Mouse (Mus musculus) stomach, embryonic 14.5 days (tissue): ENCODE data around the gene Retreg1. TPM values are rescaled to one million over a fixed set of nuclear protein-coding genes. Genes with fewer than 3 reads are reported as not detected.

Experiments
- ATAC-seq: fragments of 200-750 bp; cut with Nextera tagmentation; 2 replicates; pipeline ENCODE4 v1.8.0; 2017; ENCODE audit warnings: low read depth, moderate TSS enrichment; ENCODE audit not compliant: insufficient number of reproducible peaks, insufficient read depth, low FRiP score
- H3K27ac ChIP-seq: fragments of 300-500 bp; sonication (generic); 2 replicates; pipeline ENCODE4 v1.5.1; 2014; ENCODE audit warnings: mild to moderate bottlenecking, low read length, moderate library complexity, mixed read lengths
- H3K27me3 ChIP-seq: fragments of 300-500 bp; sonication (generic); 2 replicates; pipeline ENCODE4 v1.6.1; 2014; ENCODE audit warnings: low read length, control low read depth, mixed read lengths; ENCODE audit not compliant: control insufficient read depth, insufficient read depth
- H3K36me3 ChIP-seq: fragments of 300-500 bp; sonication (generic); 2 replicates; pipeline ENCODE4 v1.6.1; 2014; ENCODE audit warnings: mild to moderate bottlenecking, control low read depth, low read length, moderate library complexity, mixed read lengths; ENCODE audit not compliant: control insufficient read depth, insufficient read depth
- H3K4me1 ChIP-seq: fragments of 300-500 bp; sonication (generic); 2 replicates; pipeline ENCODE4 v1.6.1; 2014; ENCODE audit warnings: low read length, control low read depth, mixed read lengths; ENCODE audit not compliant: control insufficient read depth, insufficient read depth
- H3K4me2 ChIP-seq: fragments of 300-500 bp; sonication (generic); replicated peaks from 2 replicates; pipeline ENCODE4 v1.6.1; 2014; ENCODE audit warnings: low read depth, low read length, control low read depth
- H3K4me3 ChIP-seq: fragments of 300-500 bp; sonication (generic); 2 replicates; pipeline ENCODE4 v1.5.1; 2014; ENCODE audit warnings: low read depth, low read length, control low read depth
- H3K9ac ChIP-seq: fragments of 300-500 bp; sonication (generic); replicated peaks from 2 replicates; pipeline ENCODE4 v1.6.1; 2014; ENCODE audit warnings: low read depth, mild to moderate bottlenecking, control low read depth, low read length, moderate library complexity, mixed read lengths
- H3K9me3 ChIP-seq: fragments of 300-500 bp; sonication (generic); 2 replicates; pipeline ENCODE4 v1.6.1; 2016; ENCODE audit warnings: low read depth, low read length, control low read depth; ENCODE audit not compliant: control insufficient read depth
- WGBS: fragments of 180-500 bp; shearing (Covaris S2); extraction: QIAGEN DNeasy Blood & Tissue Kit; methylation state at CpG from one replicate; pipeline ENCODE4 v1.1.7; 2014; 5-methylcytosine and 5-hydroxymethylcytosine counted together
- polyA plus RNA-seq: library from polyadenylated mRNA; unstranded; fragments of >200 nt; fragmentation: Nextera tagmentation; extraction: Ambion mirVana; gene quantifications from 2 replicates; pipeline ENCODE4 v1.2.1, GENCODE M21; 2014

Gene Retreg1
- 15.6 and 16.9 TPM in 2 replicates for polyA plus RNA-seq

GRCm38 (mm10) chr15:25843086-25843991 is at the start of gene Retreg1:
TSS of gene Retreg1 (plus strand) at chr15:25843180.
- Histone ChIP-seq H3K36me3 (no peaks in the 10 kb centered on the region), H3K27ac (no peak within 1 kb of the TSS), H3K4me2 (peak within 1 kb of the TSS; percentile 86), H3K4me3 (peak within 1 kb of the TSS; percentile 68), H3K4me1 (no peaks in the 10 kb centered on the region), H3K9me3 (no peaks in the 10 kb centered on the region), H3K27me3 (peaks cover 4% of the 10 kb centered on the region; the same call in 1 of the 2 replicates), H3K9ac (peak within 1 kb of the TSS; percentile 60; the same call in 1 of the 2 replicates)
- under 1% methylated on average over 63 of the region's 72 CpGs for WGBS
- ATAC-seq = peak; percentile 91

- H3K27me3 ChIP-seq = no peaks in the 10 kb centered on the region
- no peaks in the 10 kb centered on the region for H3K4me1 ChIP-seq
- no peak overlapping the region for H3K9ac ChIP-seq
- H3K27ac ChIP-seq = no peak overlapping the region
- H3K36me3 ChIP-seq = peaks cover 56% of the 10 kb centered on the region
- 87% methylated on average over 8 of the region's 8 CpGs for WGBS
- no peak for ATAC-seq
- no peak overlapping the region for H3K4me3 ChIP-seq
- no peak overlapping the region for H3K4me2 ChIP-seq
- no peaks in the 10 kb centered on the region for H3K9me3 ChIP-seq
Measured at GRCm38 (mm10) chr15:25794123-25794522, 48.9 kb upstream of the Retreg1 start.

DNA sequence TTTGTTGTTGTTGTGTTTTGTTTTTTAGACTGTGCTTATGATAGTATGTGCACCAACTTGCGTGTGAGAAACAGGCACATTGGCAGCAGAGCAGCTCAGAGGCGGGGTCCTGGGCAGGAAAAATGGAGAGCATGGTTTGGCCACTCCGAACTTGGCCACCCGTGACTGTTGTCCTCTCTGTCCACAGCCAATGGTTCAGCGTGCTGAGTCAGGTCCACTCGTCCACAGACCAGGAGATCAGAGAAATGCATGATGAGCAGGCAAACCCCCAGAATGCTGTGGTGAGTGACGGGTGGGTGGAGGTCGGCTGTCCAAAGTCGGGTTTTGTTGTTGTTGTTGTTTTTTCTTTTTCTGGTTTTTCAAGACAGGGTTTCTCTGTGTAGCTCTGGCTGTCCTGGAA is 47.5 kb upstream of the Retreg1 start:
- no peak overlapping the region for H3K27ac ChIP-seq
- H3K27me3 ChIP-seq = no peaks in the 10 kb centered on the region
- peaks cover 49% of the 10 kb centered on the region for H3K36me3 ChIP-seq
- 96% methylated on average over 9 of the region's 9 CpGs for whole genome bisulfite sequencing
- ATAC-seq = no peak
- H3K4me3 ChIP-seq = no peak overlapping the region
- H3K4me2 ChIP-seq = no peak overlapping the region
- no peaks in the 10 kb centered on the region for H3K4me1 ChIP-seq
- no peaks in the 10 kb centered on the region for H3K9me3 ChIP-seq
- no peak overlapping the region for H3K9ac ChIP-seq

DNA sequence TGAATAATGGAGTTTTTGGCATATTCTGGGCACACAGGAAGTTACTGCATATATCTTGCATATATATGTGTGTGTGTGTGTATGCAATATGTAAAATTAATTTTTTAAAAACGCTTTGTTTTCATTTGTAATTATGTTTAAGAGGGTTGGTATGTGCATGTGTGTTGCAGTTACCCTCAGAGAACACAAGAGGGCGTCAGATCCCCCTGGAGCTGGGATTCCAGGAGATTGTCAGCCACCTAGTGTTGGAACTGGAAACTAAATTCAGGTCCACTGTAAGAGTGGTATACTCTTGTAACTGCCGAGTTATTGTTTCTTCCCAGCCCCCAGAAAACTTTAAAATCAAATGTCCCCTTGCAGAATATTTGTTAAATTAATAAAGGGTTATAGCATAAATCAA is 46.6 kb upstream of the Retreg1 start:
- Histone ChIP-seq H3K9ac (no peak overlapping the region), H3K4me2 (no peak overlapping the region), H3K9me3 (no peaks in the 10 kb centered on the region), H3K27ac (no peak overlapping the region), H3K4me1 (no peaks in the 10 kb centered on the region), H3K4me3 (no peak overlapping the region), H3K36me3 (peaks cover 50% of the 10 kb centered on the region), H3K27me3 (no peaks in the 10 kb centered on the region)
- no peak for ATAC-seq
- WGBS = 66% methylated on average over 3 of the region's 3 CpGs

DNA sequence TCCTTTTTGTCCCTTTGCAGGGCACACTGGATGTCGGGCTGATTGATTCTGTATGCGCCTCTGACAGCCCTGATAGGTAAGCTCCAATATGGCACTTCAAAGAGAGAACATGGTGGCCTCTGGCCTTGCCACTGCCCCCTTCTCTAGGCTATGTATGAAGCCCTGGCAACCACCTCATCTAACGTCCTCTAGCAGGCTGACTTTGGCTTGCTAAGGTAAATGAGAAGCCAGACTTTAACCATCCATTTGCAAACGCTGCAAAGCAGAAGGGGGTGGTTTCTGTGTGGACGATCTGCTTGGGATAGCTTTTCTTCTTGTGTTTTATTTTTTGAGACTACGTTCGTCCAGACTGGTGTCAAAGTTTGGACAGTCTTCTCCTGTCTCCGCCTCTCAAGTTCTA is 45.8 kb upstream of the Retreg1 start:
- Histone ChIP-seq H3K4me3 (no peak overlapping the region), H3K27ac (no peak overlapping the region), H3K4me2 (no peak overlapping the region), H3K27me3 (no peaks in the 10 kb centered on the region), H3K4me1 (no peaks in the 10 kb centered on the region), H3K9me3 (no peaks in the 10 kb centered on the region), H3K36me3 (peaks cover 54% of the 10 kb centered on the region), H3K9ac (no peak overlapping the region)
- no peak for ATAC-seq
- WGBS = 78% methylated on average over 8 of the region's 8 CpGs

DNA sequence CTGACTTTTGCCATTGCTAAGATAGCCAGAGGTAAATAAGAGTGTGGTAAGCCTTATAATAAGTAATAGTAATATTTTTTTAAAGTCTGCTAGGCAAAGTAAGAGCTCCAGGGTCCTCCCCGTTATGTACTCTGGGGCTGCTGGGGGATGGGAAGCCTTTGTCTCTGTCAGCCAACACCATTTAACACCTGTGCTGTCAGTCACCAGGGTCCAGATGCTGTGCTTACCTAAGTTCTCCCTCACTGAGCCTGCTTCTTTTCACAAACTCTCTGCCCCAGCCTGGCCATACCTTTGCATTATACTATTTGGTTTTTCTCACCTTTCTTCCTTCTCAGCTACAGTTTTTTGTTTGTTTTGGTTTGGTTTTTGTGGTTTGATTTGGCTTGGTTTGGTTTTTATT is 45.1 kb upstream of the Retreg1 start:
- Histone ChIP-seq H3K4me1 (no peaks in the 10 kb centered on the region), H3K9ac (no peak overlapping the region), H3K36me3 (peaks cover 56% of the 10 kb centered on the region), H3K9me3 (no peaks in the 10 kb centered on the region), H3K27ac (no peak overlapping the region), H3K27me3 (no peaks in the 10 kb centered on the region), H3K4me2 (no peak overlapping the region), H3K4me3 (no peak overlapping the region)
- no peak for ATAC-seq
- 65% methylated on average over 1 of the region's 1 CpGs for WGBS

- H3K27me3 ChIP-seq = no peaks in the 10 kb centered on the region
- no peaks in the 10 kb centered on the region for H3K9me3 ChIP-seq
- no peaks in the 10 kb centered on the region for H3K4me1 ChIP-seq
- H3K4me2 ChIP-seq = no peak overlapping the region
- ATAC-seq = no peak
- 85% methylated on average over 5 of the region's 5 CpGs for WGBS
- no peak overlapping the region for H3K9ac ChIP-seq
- peaks cover 64% of the 10 kb centered on the region for H3K36me3 ChIP-seq
- no peak overlapping the region for H3K4me3 ChIP-seq
- no peak overlapping the region for H3K27ac ChIP-seq
Measured at GRCm38 (mm10) chr15:25801726-25802125, 41.3 kb upstream of the Retreg1 start.

DNA sequence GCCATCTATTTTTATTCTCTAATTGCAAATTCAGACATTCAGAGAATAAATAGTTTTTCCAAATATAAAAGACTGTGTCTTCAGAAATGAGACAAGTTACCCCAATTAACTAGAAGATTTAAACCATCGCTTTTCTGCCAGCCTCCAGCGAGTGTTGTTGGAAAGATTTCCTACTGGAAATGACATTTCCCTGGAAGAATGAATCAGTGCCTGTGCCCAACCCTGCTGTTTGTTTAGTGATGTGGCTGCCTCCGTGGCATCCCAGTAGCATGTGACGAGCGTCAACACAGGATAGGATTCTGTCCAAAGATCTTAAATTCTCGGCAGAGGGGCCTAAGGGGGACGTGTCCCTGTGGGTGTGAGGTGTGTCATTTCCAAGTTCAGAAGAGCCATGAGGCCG is 40.8 kb upstream of the Retreg1 start:
- 87% methylated on average over 8 of the region's 8 CpGs for WGBS
- no peaks in the 10 kb centered on the region for H3K27me3 ChIP-seq
- no peak overlapping the region for H3K4me2 ChIP-seq
- H3K27ac ChIP-seq = no peak overlapping the region
- H3K4me1 ChIP-seq = no peaks in the 10 kb centered on the region
- ATAC-seq = no peak
- no peak overlapping the region for H3K9ac ChIP-seq
- no peak overlapping the region for H3K4me3 ChIP-seq
- H3K9me3 ChIP-seq = no peaks in the 10 kb centered on the region
- peaks cover 69% of the 10 kb centered on the region for H3K36me3 ChIP-seq
